Mouse (Mus musculus) gastrocnemius, postnatal 36 days (tissue): Measurements from ENCODE around the gene Vapb. TPM values are rescaled to one million over a fixed set of nuclear protein-coding genes. Genes with fewer than 3 reads are reported as not detected.

Experiments
- DNase-seq, 2 experiments: peaks; one replicate each; pipeline ENCODE4 v3.0.0; 2022
- intact Hi-C: fragments of 180-260 bp; cut with DNase I; formaldehyde crosslinking; loops from one replicate; pipeline ENCODE4 v1.15.1; 2025
- microRNA-seq, 2 experiments: library from miRNA; unstranded; fragments of <30 nt; microRNA quantifications; one replicate each; pipeline ENCODE4 v1.2.0; 2021
- total RNA-seq, 2 experiments: library from RNA; stranded (reverse); gene quantifications; 2 replicates each; pipeline ENCODE4 v1.2.3; 2021

Vapb gene
- total RNA-seq, 2 experiments from 2014 or later = 137 to 148 TPM

DNA sequence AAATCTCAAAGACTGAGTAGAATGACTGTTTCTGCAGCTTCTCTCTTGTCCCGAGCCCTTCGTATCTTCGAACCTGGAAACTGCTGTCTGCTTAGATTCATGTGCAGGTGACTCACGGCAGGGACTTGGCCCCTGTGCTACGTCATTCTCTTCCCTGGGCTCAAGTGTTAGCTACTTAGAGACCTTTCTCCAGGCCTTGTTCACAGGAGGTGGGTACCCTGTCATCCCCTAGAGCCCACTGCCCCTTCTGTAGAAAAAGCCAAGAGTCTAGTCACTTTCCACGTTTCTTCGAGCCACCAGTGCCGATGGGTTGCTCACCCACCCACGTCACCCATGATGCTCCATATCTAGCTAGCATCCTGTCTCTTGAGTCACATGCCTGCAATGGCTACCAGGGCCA is 89.9 kb downstream of the Vapb start:
- no peak for DNase-seq
- intact Hi-C loops = no loop called here

DNA sequence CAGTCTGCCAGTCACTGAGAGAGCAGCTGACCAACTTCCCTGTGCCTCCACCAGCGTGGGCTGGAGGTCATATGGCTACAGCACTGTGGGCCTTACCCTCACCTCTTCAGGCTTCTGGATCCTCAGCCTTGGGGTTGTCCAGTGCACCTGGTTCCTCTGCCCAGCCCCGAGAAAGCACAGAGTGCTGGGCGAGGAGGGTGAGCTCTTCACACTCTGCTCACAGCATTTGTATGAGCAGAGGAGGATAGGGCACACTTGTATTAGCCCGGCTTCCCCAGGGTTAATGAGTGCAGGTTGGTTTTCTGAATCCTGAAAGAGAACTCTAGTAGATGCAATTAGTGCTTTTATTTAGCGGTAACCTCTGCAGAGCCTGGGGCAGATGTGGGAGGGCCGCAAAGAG is 90.8 kb downstream of the Vapb start:
- no peak for DNase-seq
- intact Hi-C loops = no loop called here

DNA sequence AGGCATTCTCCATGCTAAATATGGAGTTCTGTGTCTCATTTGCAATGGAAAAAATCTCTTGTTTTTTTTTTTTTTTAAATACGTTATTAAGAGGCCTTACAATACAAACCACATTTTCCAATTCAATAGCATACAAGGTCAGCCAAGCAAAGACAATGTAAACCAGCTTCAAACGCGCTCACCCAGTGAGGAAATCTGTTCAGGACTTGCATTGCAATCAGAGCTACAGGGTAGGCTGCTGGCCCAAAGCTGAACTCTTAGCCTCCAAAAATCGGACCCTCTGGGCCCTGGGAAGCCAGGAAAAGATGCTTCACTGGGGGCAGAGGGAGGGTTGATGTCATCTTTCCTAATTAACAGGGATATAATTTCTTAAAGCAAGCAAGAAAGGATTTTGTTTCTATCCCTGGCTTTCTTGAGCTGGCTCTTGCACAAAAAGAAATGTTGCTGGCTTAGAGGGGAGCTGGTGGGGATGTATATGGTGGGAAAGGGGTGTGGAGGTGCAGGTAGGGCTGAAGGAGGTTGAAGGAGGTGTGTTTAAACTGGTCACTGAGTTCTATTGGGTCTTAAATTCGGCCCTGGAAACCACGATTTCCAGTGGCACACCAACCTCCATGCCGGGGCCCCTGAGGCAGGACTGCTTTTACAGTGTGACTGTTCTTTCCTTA is 95.6 kb downstream of the Vapb start:
- intact Hi-C loops = no loop called here

More for the DNA sequence above, 95.6 kb downstream of the Vapb start:
- DNase-seq = no peak

Small RNA genes lying within 50 kb of the gene (microRNA-seq; reads per million reads assigned to microRNA genes)
- 0 reads per million in 2 experiments for gene Mir6340

Other genes with a start within 250 kb of the Vapb start
- not detected for gene 1700021F07Rik, start 214.9 kb upstream of the Vapb start, total RNA-seq
- gene Ankrd60, start 159.1 kb upstream of the Vapb start, total RNA-seq = not detected
- 10 to 100 TPM; 25.0 TPM for gene Rab22a, start 77.8 kb upstream of the Vapb start, total RNA-seq
- not detected for gene 1700010B08Rik, start 18.1 kb upstream of the Vapb start, total RNA-seq